Mouse (Mus musculus): Measurements from ENCODE around the gene Nf1.

The Nf1 gene

GRCm38 (mm10) chr11:79527015-79527738, 187.7 kb downstream of the Nf1 start:
- peak; percentile 31 to 70 for DNase-seq (ENCODE audit: inconsistent age in 2 of 2, low spot score in 1 of 2)

GRCm38 (mm10) chr11:79527739-79528384, 188.4 kb downstream of the Nf1 start:
- peak in 1 of 2 experiments; percentile 39 for DNase-seq (ENCODE audit: inconsistent age in 2 of 2, low spot score in 1 of 2)

- DNase-seq (ENCODE audit: inconsistent age in 2 of 2, low spot score in 1 of 2) = no peak
These were observed 189.1 kb downstream of the Nf1 start for GRCm38 (mm10) chr11:79528601-79529000.

GRCm38 (mm10) chr11:79529226-79529625, 189.7 kb downstream of the Nf1 start:
- DNase-seq (ENCODE audit: inconsistent age in 2 of 2, low spot score in 1 of 2) = no peak

- DNase-seq (ENCODE audit: inconsistent age in 2 of 2, low spot score in 1 of 2) = no peak
These were observed 190.2 kb downstream of the Nf1 start for GRCm38 (mm10) chr11:79529736-79530135.

- DNase-seq (ENCODE audit: inconsistent age in 2 of 2, low spot score in 1 of 2) = peak in 1 of 2 experiments; percentile 39
These were observed 190.9 kb downstream of the Nf1 start, which contains the start of the genes Evi2 and Evi2a for GRCm38 (mm10) chr11:79530333-79530761. TSS of gene Evi2 (minus strand) at chr11:79530589. TSS of gene Evi2a (minus strand) at chr11:79530609.

GRCm38 (mm10) chr11:79530774-79531173, 191.3 kb downstream of the Nf1 start:
- DNase-seq (ENCODE audit: inconsistent age in 2 of 2, low spot score in 1 of 2) = no peak

GRCm38 (mm10) chr11:79531485-79531884, 192.0 kb downstream of the Nf1 start:
- no peak for DNase-seq (ENCODE audit: inconsistent age in 2 of 2, low spot score in 1 of 2)

- DNase-seq (ENCODE audit: inconsistent age in 2 of 2, low spot score in 1 of 2) = no peak
These were observed 193.8 kb downstream of the Nf1 start for GRCm38 (mm10) chr11:79533311-79533710.

- peak; percentile 36 to 55 for DNase-seq (ENCODE audit: inconsistent age in 2 of 2, low spot score in 1 of 2)
These were observed 194.6 kb downstream of the Nf1 start for GRCm38 (mm10) chr11:79533950-79534690.

GRCm38 (mm10) chr11:79535554-79535953, 196.1 kb downstream of the Nf1 start:
- no peak for DNase-seq (ENCODE audit: inconsistent age in 2 of 2, low spot score in 1 of 2)

- no peak for DNase-seq (ENCODE audit: inconsistent age in 2 of 2, low spot score in 1 of 2)
These were observed 196.8 kb downstream of the Nf1 start for GRCm38 (mm10) chr11:79536293-79536692.

- peak; percentile 13 to 63 for DNase-seq (ENCODE audit: inconsistent age in 2 of 2, low spot score in 1 of 2)
These were observed 213.1 kb downstream of the Nf1 start for GRCm38 (mm10) chr11:79552622-79553021.

- no peak for DNase-seq (ENCODE audit: inconsistent age in 2 of 2, low spot score in 1 of 2)
These were observed 221.0 kb downstream of the Nf1 start for GRCm38 (mm10) chr11:79560536-79560935.

- no peak for DNase-seq (ENCODE audit: inconsistent age in 2 of 2, low spot score in 1 of 2)
These were observed 224.0 kb downstream of the Nf1 start for GRCm38 (mm10) chr11:79563493-79563892.

GRCm38 (mm10) chr11:79566947-79567346, 227.5 kb downstream of the Nf1 start:
- no peak for DNase-seq (ENCODE audit: inconsistent age in 2 of 2, low spot score in 1 of 2)

GRCm38 (mm10) chr11:79568197-79568911, 228.9 kb downstream of the Nf1 start:
- DNase-seq (ENCODE audit: inconsistent age in 2 of 2, low spot score in 1 of 2) = no peak

- no peak for DNase-seq (ENCODE audit: inconsistent age in 2 of 2, low spot score in 1 of 2)
These were observed 230.8 kb downstream of the Nf1 start for GRCm38 (mm10) chr11:79570319-79570718.

GRCm38 (mm10) chr11:79573836-79574235, 234.3 kb downstream of the Nf1 start:
- no peak for DNase-seq (ENCODE audit: inconsistent age in 2 of 2, low spot score in 1 of 2)

GRCm38 (mm10) chr11:79575383-79576073, 236.0 kb downstream of the Nf1 start:
- no peak for DNase-seq (ENCODE audit: inconsistent age in 2 of 2, low spot score in 1 of 2)

Data from adrenal gland, adult (tissue).